Mouse (Mus musculus) olfactory bulb, adult 2 months (tissue): Measurements from ENCODE around the gene Ccdc88c.

ENCODE experiments used
- CTCF ChIP-seq: fragments of 200-500 bp; IDR thresholded peaks from 2 replicates; pipeline ENCODE4 v1.5.1; 2012; ENCODE audit warnings: low read depth, mild to moderate bottlenecking, low read length, moderate library complexity; ENCODE audit not compliant: insufficient read depth
- POLR2A ChIP-seq: fragments of 200-500 bp; IDR thresholded peaks from 2 replicates; pipeline ENCODE4 v1.6.1; 2012; ENCODE audit warnings: mild to moderate bottlenecking, low read depth, low read length, moderate library complexity; ENCODE audit not compliant: insufficient read depth

GRCm38 (mm10) chr12:101004982-101005381, 23.9 kb downstream of the Ccdc88c start:
- TF ChIP-seq CTCF (no peak), POLR2A (no peak)
